Mouse (Mus musculus): ENCODE data around the gene Pmepa1.

The Pmepa1 gene

DNA sequence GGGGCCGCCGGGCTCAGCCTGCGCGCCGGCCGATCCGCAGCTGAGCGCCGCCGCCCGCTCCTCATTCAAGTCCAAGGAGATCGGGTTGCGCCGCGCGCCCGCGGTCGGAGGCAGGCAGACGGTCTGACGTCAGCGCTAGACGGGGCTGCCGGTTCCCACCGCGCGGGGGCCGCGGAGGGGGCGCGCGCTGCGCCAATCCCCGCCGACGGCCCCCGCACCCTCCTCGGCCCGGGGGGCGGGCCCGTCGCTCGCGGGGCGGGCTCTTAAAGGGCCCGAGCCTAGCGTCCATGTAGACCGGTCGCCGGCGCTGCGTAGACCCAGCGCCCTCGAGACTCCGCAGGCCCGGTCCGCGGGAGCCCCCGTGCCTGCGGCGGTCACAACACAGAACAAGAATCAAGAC, at the start of gene Pmepa1:
Gene Pmepa1 (minus strand): TSS at position 125 of the 400 bp plus-strand sequence.
- DNase-seq (ENCODE audit: low read depth, low spot score) = peak; percentile 91

DNA sequence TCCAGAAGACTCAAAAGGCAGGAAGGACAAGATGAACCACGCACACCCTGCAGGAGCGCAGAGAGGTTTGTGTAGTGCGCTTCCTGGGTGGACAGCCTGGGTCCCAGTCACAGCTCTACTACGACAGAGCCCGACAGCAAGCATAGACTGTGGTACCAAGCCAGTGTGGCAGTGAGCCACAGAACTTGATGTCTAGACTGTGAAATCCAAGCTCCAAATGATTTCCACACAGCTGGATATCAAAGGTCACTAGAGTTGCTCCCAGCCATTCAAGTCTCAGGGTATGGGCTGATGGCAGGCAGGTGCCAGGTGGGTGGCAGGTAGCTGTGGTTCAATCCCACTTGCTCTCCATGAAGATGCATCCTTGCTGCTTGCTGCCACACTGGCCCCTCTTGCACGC, 45.4 kb upstream of the Pmepa1 start:
- no peak for DNase-seq (ENCODE audit: low read depth, low spot score)

DNA sequence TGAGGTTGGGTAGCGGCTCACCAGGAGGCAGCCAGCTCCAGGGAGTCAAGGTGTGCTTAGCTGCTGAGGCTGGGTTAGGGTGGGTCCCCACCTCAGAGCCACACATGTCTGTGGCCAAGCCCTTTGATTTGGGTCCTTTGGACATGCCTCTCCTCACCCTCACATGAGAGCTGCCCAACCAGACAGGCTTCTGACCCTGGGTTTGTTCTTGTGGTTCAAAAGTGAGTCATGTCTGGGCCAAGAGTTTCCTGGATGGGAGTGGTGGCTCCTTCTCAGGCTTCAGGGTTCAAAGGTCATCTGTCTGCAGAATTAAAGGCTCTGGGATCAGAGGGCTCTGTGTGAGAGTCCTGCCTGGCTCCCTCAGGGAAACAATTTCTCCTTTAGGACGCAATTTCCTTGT, 44.9 kb upstream of the Pmepa1 start:
- no peak for DNase-seq (ENCODE audit: low read depth, low spot score)

DNA sequence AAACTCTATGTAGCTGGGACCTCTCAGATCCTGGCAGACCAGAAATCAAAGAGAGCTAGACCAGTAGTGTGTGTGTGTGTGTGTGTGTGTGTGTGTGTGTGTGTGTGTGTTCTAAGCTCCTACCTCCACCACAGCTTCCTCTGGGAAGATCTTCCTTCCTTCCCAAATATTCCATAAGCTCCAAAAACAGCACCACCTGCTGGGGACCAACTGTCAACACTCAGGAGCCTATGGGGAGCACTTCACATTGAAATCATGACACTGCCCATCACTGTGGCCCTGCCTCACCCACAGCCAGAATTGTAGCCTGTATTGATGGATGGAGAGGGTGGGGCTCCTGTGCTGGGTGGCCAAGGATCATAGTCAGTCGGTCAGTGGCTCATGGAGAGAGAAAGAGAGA, 38.0 kb upstream of the Pmepa1 start:
- DNase-seq (ENCODE audit: low read depth, low spot score) = no peak

DNA sequence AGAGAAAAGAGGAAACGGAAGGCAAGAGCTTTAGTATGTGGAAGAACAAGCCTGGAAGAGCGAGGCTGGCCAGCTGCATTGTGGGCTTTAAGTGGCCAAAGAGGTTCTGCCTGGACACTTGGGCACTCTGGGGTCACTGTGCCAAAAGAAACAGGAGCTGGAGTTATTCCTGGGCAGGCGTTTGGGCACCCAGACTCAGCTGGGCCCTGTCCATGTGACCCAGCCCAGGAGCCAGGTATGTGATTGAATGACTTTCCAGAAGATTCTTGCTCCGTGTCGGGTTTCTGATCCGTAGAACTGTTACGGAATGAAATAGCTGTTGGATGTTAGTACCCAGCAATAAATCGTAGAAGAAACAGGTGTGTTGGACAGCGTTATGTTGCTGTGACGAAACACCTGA, 32.2 kb upstream of the Pmepa1 start:
- DNase-seq (ENCODE audit: low read depth, low spot score) = peak; percentile 93

DNA sequence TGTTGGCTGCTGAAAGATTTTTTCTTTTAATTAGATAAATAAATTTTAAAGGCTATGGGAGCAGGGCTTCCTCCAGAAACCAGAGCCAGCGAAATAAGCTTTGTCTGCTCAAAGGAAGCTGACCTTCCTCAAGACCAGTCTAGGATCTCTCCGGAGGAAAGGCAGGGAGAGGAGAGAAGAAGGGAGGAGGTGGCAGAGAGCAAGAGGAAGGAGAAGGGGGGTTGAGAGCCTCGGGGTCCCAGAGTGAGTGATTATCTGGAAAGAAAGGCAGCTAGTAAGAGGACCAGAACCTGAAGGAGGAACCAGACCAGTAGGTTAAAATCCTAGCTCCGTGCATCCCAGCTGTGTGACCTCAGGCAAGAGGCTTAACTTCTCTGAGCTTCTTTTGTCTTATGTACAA, 31.7 kb upstream of the Pmepa1 start:
- no peak for DNase-seq (ENCODE audit: low read depth, low spot score)

DNA sequence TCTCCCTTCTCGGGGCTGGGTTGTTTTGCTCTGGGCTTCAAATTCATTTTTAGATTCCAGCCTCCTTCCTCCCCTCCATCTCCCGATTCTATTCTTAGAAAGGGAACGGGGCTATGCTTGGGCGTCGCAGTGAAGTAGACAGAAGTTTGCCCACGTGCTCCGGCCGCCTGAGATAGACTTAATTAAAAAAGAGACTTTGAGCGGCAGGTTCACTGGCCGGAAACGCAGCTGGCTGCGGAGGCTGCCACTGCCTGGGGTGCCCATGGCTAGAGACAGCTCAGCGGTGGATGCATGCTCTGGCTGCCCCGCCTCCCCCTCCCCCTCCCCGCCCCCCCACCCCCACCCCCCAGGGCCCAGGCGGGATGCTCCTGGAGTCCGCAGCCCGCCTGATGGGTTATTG, 31.2 kb upstream of the Pmepa1 start:
- peak; percentile 42 for DNase-seq (ENCODE audit: low read depth, low spot score)

DNA sequence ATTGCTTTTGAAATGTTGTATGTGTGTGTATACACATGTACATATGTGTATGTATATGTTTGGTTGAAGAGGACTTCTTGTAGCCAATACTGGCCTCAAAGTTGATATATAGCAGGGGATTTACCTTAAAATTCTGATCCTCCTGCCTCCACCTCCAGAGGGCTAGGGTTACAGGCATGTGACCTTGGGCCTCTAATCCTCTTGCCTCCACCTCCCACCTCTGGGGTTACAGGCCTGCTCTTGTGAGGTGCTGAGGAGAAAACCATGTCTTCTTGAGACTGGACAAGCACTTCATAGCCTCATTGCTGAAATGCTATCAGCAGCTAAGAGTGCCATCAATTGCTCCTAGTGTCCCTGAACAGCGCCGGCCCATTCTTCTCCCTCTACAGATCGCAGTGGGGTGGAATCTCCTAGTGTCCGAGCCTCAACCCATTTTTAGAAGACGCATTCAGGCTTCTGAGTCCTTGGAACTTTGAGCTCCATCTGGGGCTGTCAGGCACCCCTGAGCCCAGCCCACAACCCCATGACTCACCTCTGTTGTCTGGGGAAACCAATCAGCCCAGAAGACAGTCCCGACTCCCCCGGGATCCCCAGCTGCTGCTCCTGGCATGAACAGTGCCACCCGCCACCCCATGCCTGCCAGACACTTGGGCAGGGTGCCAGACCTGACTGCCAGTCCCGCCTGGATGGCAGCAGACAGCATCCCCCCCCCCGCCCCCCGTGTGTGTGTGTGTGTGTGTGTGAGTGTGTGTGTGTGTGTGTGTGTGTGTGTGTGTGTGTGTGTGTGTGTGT, 30.6 kb upstream of the Pmepa1 start:
- DNase-seq (ENCODE audit: low read depth, low spot score) = peak; percentile 78

DNA sequence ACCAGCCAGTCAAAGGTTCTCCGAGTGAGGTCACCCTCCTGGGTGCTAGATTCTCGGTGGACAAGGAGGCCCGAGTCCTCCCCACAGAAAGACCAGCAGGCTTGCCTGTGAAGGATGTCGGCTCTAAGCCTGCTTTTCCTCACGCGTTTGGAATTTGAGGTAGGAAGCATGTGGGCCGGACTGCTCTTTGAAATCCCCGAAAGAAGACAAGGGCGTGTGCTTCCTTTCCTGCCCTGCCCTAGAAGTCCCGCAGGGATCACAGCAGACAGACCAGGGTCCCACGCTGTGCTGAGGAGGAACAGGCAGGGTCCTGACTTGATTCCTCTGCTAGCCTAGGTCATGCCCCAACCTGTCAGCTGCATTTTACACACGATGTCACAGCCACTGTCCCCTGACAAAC, 28.7 kb upstream of the Pmepa1 start:
- no peak for DNase-seq (ENCODE audit: low read depth, low spot score)

DNA sequence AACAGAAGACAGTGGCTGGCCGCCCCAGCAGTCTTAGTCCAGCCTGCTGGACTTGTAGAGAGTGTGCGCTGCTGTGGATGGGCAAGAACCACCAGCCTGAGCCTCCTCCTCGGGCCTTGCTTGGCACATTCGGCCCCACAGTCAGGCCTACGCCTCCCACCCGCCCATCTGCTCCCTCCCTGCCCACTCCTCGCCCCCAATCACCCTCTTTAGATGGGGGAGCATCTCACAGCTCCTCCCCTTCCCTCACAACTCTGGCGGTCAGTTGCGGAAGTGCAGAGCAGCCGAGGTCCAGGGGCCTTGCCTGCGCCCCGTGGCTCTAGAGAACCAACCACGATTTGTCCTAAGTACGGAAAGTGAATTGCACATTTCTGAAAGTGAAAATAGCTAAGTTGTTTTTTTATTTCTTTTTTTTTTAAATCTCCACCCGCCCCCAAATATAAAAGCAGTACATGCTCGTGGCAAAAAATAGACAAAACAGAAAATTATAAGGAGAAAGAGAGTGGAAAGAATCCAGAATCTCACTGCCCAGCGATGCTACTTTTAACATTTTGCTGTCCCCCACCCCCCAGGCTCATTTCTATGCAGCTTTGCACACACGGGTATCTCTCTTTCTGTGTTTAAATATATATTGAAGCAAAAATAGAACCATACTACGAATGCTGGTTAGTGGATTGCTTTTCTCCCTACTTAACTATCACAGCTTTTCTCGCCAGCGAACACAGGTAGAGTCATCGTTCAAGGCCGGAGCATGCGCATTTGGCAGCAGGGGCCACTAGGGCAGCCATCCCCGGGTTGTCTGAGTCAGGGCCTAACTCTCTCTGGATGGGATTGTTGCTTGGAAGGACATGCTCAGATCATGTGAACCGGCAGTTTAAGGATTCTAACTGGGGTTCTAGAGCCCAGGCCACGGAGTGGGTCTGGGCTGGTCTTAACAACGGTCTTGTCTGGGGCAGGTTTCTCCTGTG, 24.6 kb upstream of the Pmepa1 start:
- no peak for DNase-seq (ENCODE audit: low read depth, low spot score)

DNA sequence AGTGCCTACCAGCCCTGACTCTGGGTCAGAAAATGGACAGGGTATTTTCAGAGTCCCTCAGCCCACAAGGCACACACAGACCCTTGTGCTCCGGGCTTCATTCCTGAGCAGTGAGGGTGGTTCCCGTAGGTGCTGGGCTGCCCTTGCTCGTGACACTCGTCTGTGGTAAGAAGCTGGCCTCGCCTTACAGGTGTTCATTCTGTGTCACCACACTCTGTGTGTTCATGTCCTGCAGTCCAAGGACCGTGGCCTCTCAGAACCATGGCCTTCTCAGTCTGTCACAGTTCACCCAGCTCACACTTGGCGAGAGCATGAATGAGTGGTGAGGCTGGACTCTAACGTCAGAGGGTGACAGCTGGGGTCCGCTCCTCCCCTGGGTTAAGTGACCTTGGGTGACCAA, 20.1 kb upstream of the Pmepa1 start:
- no peak for DNase-seq (ENCODE audit: low read depth, low spot score)

DNA sequence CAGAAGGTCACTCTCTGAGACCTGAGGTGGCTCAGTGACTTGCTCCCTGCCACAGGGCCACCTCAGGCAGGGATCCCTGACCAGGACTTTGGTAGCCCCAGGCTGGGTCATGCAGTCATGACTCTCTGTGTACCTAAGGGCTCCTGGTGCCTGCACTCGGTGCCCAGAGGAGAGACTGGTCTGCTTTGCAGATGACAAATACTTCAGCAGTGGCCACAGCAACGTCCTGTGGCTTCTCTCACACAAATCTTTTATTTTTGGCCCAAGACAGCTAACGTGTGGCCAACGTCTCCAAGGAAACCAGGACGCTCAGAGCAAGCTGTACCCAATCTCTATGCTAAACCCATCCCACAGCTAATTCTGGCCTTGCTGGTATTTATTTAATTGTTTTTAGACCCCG, 16.7 kb upstream of the Pmepa1 start:
- DNase-seq (ENCODE audit: low read depth, low spot score) = no peak

DNA sequence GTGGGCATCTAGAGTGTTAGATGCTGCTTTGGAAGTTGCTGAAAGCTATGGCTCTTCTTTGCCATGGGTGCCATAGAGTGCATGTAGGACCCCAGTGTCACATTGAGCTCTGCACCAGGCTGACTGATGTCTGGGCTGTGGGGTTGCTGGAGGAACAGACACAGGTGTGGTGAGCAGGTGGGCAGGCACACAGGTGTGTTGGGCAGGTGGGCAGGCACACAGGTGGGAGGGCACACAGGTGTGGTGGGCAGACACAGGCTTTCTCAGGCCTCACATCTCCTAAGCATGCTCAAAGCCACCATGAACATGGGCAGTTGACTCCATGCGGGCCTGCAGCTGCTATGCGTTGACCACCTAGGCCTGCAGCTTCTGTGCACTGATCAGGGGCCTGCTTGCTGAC, 16.2 kb upstream of the Pmepa1 start:
- DNase-seq (ENCODE audit: low read depth, low spot score) = no peak

DNA sequence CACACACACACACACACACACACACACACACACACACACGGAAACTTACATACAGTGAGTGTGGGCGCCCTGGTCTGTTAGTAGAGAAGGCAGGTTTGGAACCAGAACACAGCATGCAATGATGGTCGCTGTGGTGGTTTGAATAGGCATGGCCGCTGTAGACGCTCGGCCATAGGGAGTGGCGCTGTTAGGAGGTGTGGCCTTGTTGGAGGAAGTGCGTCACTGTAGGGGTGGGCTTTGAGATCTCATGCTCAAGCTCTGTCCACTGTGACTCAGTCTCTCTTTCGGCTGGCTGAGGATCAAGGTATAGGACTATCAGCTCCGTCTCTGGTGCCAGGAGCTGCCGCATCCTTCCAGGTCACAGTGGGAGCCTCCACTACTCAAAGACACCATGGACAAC, 14.6 kb upstream of the Pmepa1 start:
- DNase-seq (ENCODE audit: low read depth, low spot score) = no peak

DNA sequence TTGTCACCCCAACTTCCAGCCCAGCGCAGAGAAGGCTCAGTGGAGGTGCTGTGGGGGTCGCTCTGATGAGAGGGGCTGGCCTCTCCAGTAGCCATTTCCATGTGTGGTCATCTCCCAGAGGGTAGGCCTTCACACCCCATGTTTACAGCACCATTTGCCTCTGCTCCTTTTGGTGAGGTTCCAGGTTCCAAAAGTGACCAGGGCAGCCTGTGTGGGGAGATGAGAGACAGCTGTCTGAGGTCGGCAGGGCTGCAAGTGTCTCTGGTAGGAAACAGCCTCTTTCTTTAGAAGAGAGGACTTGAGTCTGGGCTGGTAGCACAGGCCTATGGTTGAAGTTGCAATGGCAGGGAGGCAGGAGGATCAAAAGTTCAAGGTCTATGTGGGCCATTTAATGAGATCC, 13.6 kb upstream of the Pmepa1 start:
- DNase-seq (ENCODE audit: low read depth, low spot score) = no peak

DNA sequence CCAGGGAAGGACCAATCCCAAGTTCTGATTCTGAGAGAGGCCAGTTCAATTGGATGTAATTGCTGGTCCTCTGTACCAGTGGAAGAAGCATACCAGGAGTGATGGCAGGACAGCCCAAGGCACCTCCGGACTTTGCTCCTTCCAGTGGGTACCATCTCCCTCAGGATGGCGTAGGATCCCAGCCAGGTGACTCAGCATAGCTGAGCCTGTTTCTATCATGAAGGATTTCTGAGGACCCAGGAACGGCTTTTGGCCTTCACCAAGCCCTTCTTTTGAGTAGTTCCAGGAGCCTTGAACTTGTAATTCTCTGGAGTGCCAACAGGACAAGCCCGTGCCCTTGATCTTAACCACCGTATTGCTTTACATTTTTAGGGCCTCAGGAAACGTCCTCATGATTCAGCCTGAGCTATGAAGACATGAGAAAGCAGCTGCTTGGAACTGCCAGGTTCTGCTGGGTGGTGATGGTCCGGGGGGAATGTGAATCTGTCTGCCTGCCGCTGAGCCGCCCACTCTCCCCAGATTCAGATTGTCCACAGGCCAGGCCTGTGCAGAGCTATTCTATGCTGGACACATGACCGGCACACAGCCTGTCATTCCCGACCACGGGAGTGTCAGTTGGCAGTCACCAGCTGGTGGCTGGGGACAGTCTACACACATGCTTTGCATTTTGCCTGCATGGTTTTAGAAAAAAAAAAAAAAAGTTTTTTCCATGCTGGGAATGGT, 9.6 kb upstream of the Pmepa1 start:
- DNase-seq (ENCODE audit: low read depth, low spot score) = no peak

DNA sequence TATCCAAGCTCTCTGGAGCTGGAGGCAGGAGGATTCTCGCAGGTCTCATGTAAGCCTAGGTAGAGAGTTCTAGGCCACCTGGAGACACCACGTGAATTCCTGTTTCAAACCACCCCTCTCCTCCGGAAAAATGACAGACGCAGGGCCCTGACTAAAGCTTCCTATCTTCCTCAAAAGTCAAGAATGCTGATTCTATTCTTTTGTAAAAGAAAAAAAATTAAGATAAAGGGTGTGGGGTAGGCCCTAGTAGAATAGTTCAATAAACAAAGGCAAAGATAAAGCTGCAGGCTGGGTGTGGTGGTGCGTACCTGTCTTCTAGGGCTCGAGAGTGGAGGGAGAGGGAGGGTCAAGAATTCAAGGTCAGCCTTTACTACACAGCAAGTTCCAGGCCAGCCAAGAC, 8.4 kb upstream of the Pmepa1 start:
- no peak for DNase-seq (ENCODE audit: low read depth, low spot score)

DNA sequence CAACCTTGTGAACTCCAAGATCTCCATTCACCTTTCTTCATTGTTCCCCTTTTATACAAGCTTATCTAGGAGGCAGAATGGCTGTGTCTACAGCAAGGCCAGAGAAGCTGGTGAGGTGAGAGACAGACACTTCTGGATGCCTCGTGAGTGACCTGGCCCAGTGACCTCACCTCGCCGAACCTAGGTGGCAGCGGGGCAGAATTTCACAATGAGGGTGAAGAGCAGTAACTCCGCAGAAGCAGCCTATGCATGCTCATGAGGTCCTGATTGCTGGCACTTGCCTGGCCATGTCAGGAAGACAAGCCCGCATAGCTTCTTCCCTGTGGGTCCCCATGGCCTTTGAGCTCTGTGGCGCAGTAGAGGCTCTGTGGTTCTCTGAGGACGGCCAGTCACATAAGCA, 5.9 kb upstream of the Pmepa1 start:
- DNase-seq (ENCODE audit: low read depth, low spot score) = no peak

DNA sequence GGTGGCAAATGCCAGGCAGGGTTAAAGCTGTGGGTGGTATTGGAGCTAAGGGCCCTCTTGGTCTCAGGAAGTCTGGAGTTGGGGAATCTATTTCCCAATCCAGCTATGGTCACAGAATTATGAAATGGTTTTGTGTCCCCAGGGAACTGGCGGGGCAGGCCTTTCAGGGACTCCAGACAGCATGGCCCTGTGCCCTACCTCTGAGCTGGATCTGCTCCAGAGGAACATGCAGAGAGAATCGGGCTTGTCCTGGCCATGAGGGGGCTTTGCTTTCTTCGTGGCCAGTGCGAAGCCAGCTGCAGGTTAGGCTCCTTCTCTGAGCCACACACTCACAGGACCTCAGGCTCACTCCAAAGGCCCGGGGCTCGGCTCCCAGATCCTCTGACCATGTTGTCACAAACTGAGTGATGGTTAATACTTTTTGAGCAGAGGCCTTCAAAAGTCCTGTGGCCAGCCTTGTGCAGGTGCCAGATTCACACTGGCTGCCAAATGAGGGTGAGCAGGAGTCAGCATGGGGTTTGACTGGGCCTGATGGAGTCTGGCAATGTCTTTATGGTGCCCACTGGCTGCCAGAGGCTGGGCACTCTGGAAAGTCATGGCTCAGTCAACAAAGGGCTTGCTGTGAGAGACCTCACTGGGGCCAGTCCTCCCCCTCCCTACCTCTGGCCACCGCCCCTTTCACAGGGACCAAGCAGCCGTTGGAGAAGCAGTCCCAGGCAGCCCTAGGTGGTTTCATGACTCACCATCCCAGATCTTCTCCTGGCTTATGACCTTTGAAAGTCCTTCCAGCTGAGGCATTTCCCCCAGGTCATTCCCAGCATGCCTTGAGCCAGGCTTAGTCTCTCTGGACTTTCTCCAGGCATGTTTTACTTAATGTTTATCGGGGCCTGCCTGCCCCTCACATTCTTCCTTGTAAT, 4.9 kb upstream of the Pmepa1 start:
- DNase-seq (ENCODE audit: low read depth, low spot score) = peak; percentile 64

DNA sequence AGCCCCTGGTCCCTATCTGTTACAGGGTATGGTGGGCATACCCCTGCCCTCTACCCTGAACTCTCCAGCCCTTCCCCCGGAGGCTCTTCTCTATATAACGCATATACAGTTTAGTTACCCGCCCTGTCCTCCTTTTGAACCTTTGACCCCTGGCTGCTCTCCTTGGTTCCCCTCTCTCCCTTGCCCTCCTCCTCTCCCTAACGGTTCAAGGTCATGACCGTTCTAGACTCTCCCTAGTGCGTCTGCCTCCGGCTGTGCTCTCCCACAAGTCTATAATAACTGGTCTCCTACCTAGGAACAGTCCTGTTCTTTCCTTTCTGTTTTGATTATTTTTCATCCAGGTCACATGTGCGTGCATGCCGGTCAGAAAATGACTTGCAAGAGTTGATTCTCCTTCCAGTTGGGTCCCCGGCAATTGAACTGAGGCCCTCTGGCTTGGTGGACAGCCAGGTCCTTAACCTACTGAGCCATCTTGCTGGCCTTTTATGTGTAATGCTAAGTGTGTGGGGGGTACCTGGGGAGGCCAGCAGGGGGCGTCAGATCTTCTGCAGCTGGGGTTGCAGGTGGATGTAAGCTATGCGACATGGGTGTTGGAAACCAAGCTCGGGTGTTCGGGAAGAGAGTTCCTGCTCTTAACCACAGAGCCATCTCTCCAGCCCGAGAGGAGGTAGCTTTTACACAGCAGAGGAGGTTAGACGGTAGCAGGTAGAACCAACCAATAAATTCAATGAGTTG, 2.7 kb upstream of the Pmepa1 start:
- no peak for DNase-seq (ENCODE audit: low read depth, low spot score)
